ENCODE assay signal across 9 mouse cellular contexts in the genomic region with DNA sequence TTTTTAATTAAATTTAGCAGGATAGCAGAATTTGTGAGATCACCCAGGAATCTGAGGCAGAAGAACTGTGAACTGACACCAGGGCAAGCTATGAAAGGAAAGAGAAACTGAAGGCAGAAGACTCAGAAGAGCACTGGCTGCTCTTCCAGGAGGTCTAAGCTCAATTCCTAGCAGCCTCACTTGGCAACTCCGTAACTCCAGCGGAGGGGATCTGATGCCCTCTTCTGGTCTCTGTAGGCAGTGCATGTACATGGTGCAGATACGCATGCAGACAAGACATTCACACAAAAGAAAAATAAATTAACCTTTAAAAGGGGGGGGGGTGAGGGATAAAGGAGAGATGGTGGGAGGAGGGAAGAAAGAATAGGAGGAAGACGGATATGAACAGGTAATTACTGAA.
DNase-seq lines count a peak whose midpoint lies in the region; ATAC-seq and TF ChIP-seq lines count a peak whose summit lies in the region.
"Had no signal": no experiment of that assay in that cellular context is flagged by ENCODE, and none has a peak within 500 bp of the region (broad histone marks: within the 10 kb centered on the region; RNA-seq: fewer than 3 reads in every experiment).

No protein-coding gene starts in this region.

- TF ChIP-seq CTCF in gastrocnemius, adult 2 months (IDR thresholded peaks at IDR 0.05): peak; percentile 46
- TF ChIP-seq CTCF in lung, embryonic 14.5 days (IDR thresholded peaks at IDR 0.05; ENCODE audit: low read depth): peak; percentile 73
- peak; percentile 66 for TF ChIP-seq CTCF in liver, postnatal 0 days (IDR thresholded peaks at IDR 0.05; ENCODE audit: low read depth)

- no peak overlapping the region for H3K4me2 ChIP-seq in lung, embryonic 14.5 days
- no peak overlapping the region for H3K4me2 ChIP-seq in liver, postnatal 0 days (ENCODE audit: low read depth, low read length)
- H3K4me2 ChIP-seq in heart, embryonic 11.5 days: no peak overlapping the region
- H3K4me2 ChIP-seq: forebrain, embryonic 12.5 days had no signal

- no peaks in the 10 kb centered on the region for H3K27me3 ChIP-seq in lung, embryonic 14.5 days (ENCODE audit: insufficient read depth, low read length)
- H3K27me3 ChIP-seq in liver, postnatal 0 days (ENCODE audit: insufficient read depth, low read length): 0 out of 2 replicates have a peak, but pooled peaks cover 2% of the 10 kb centered on the region
- H3K27me3 ChIP-seq in heart, embryonic 11.5 days (ENCODE audit: control insufficient read depth, insufficient read depth, low read length): peaks cover 7% of the 10 kb centered on the region

- H3K9ac ChIP-seq in lung, embryonic 14.5 days: no peak overlapping the region
- H3K9ac ChIP-seq in liver, postnatal 0 days (replicated peaks): no peak overlapping the region
- no peak overlapping the region for H3K9ac ChIP-seq in heart, embryonic 11.5 days (ENCODE audit: low read depth, low read length)
- H3K9ac ChIP-seq: forebrain, embryonic 12.5 days had no signal

- H3K4me1 ChIP-seq in lung, embryonic 14.5 days (ENCODE audit: insufficient read depth): no peaks in the 10 kb centered on the region
- peaks cover 10% of the 10 kb centered on the region for H3K4me1 ChIP-seq in liver, postnatal 0 days (ENCODE audit: insufficient read depth)
- H3K4me1 ChIP-seq in heart, embryonic 11.5 days (ENCODE audit: control insufficient read depth, insufficient read depth, low read length): peaks cover 6% of the 10 kb centered on the region; the same call in 1 of the 2 replicates

- no peaks in the 10 kb centered on the region for H3K9me3 ChIP-seq in lung, embryonic 14.5 days (ENCODE audit: low read depth, low read length)
- H3K9me3 ChIP-seq in liver, postnatal 0 days (ENCODE audit: low read length): no peaks in the 10 kb centered on the region
- H3K9me3 ChIP-seq in heart, embryonic 11.5 days (replicated peaks; ENCODE audit: control insufficient read depth, low read length): no peaks in the 10 kb centered on the region
- H3K9me3 ChIP-seq: forebrain, embryonic 12.5 days had no signal

- intact Hi-C loops in gastrocnemius, adult 2 months (cut with DNase I): no loop called here

- no peak overlapping the region for H3K4me3 ChIP-seq in gastrocnemius, adult 2 months
- H3K4me3 ChIP-seq in lung, embryonic 14.5 days (ENCODE audit: low read depth, low read length): no peak overlapping the region
- no peak overlapping the region for H3K4me3 ChIP-seq in liver, postnatal 0 days (ENCODE audit: low read depth, low read length)
- H3K4me3 ChIP-seq in heart, embryonic 11.5 days (ENCODE audit: low read depth, low read length): no peak overlapping the region
- H3K4me3 ChIP-seq: forebrain, embryonic 12.5 days had no signal

- WGBS in lung, embryonic 14.5 days: 63% methylated on average over 4 of the region's 4 CpGs
- WGBS in liver, postnatal 0 days (ENCODE audit: insufficient replicate concordance): 81% methylated on average over 4 of the region's 4 CpGs
- WGBS in heart, embryonic 11.5 days (ENCODE audit: insufficient replicate concordance): 61% methylated on average over 4 of the region's 4 CpGs

- ATAC-seq in lung, embryonic 14.5 days (ENCODE audit: insufficient read depth): no peak
- ATAC-seq in liver, postnatal 0 days: no peak
- ATAC-seq in heart, embryonic 11.5 days (replicated peaks; ENCODE audit: insufficient number of reproducible peaks, low FRiP score, low TSS enrichment): no peak

- no peaks in the 10 kb centered on the region for H3K36me3 ChIP-seq in lung, embryonic 14.5 days (ENCODE audit: insufficient read depth)
- H3K36me3 ChIP-seq in liver, postnatal 0 days (replicated peaks; ENCODE audit: insufficient read depth, low read length): no peaks in the 10 kb centered on the region
- no peaks in the 10 kb centered on the region for H3K36me3 ChIP-seq in heart, embryonic 11.5 days (ENCODE audit: control insufficient read depth, insufficient read depth, low read length)
- H3K36me3 ChIP-seq: forebrain, embryonic 12.5 days had no signal

- H3K27ac ChIP-seq in gastrocnemius, adult 2 months: no peak overlapping the region
- no peak overlapping the region for H3K27ac ChIP-seq in lung, embryonic 14.5 days (ENCODE audit: low read depth)
- H3K27ac ChIP-seq in liver, postnatal 0 days (ENCODE audit: low read depth): no peak overlapping the region
- H3K27ac ChIP-seq in heart, embryonic 11.5 days (ENCODE audit: low read depth, low read length): no peak overlapping the region
- H3K27ac ChIP-seq: forebrain, embryonic 12.5 days had no signal

- no peak for TF ChIP-seq EP300 in liver, postnatal 0 days (IDR thresholded peaks at IDR 0.05; ENCODE audit: low read depth)

- no peak for DNase-seq in gastrocnemius, adult 2 months
- no peak for DNase-seq in gastrocnemius, adult 18-20 months (ENCODE audit: low spot score)
- DNase-seq in lung, embryonic 14.5 days: peak; percentile 65
- no peak for DNase-seq in lung, adult 18-20 months
- peak; percentile 61 for DNase-seq in NIH3T3 (ENCODE audit: low read depth)
- DNase-seq in liver, postnatal 0 days: peak; percentile 43
- DNase-seq in adrenal gland, adult 8-10 months: no peak

Comparison
In these comparisons a context has a peak if more than half of its experiments do, and no peak if none do; other contexts are left out.
1. DNase-seq: peak in lung, embryonic 14.5 days (single experiment), NIH3T3 (single experiment) and liver, postnatal 0 days (single experiment); none in gastrocnemius, adult 2 months (single experiment), gastrocnemius, adult 18-20 months (single experiment), lung, adult 18-20 months (0 of 2) and adrenal gland, adult 8-10 months (single experiment).
2. Peak in every context shown above with its lines, with median percentiles within 50 percentile points of each other: CTCF ChIP-seq.